Mouse (Mus musculus): ENCODE data around the gene Gm572. TPM values are rescaled to one million over a fixed set of nuclear protein-coding genes. Genes with fewer than 3 reads are reported as not detected.

Gene Gm572
- polyA plus RNA-seq, 1 experiment from 2014 or later, result not detected

GRCm38 (mm10) chr4:148654701-148655398, 11.7 kb downstream of the Gm572 start:
- Histone ChIP-seq H3K4me1 (peaks cover 18% of the 10 kb centered on the region), H3K4me3 (no peak overlapping the region), H3K9me3 (no peaks in the 10 kb centered on the region), H3K36me3 (no peaks in the 10 kb centered on the region), H3K27ac (no peak overlapping the region), H3K27me3 (replicated peaks) (0 out of 2 replicates have a peak, but pooled peaks cover 3% of the 10 kb centered on the region), H3K9ac (no peak overlapping the region), H3K4me2 (replicated peaks) (no peak overlapping the region)
- no peak for ATAC-seq (ENCODE audit: low FRiP score, low read depth)
- WGBS, result 88% methylated on average over 18 of the region's 18 CpGs

- ATAC-seq (ENCODE audit: low FRiP score, low read depth), result no peak
These were observed 13.7 kb downstream of the Gm572 start for GRCm38 (mm10) chr4:148656691-148657258.

GRCm38 (mm10) chr4:148657776-148658175, 14.7 kb downstream of the Gm572 start:
- H3K27me3 ChIP-seq (replicated peaks), result 0 out of 2 replicates have a peak, but pooled peaks cover 3% of the 10 kb centered on the region
- H3K4me3 ChIP-seq, result no peak overlapping the region
- H3K27ac ChIP-seq, result no peak overlapping the region
- ATAC-seq (ENCODE audit: low FRiP score, low read depth), result no peak
- no peaks in the 10 kb centered on the region for H3K36me3 ChIP-seq
- H3K4me1 ChIP-seq, result peaks cover 21% of the 10 kb centered on the region
- WGBS, result 91% methylated on average over 13 of the region's 13 CpGs
- H3K9me3 ChIP-seq, result no peaks in the 10 kb centered on the region
- no peak overlapping the region for H3K9ac ChIP-seq
- H3K4me2 ChIP-seq (replicated peaks), result no peak overlapping the region

More at GRCm38 (mm10) chr4:148656691-148657258, 13.7 kb downstream of the Gm572 start:
- H3K4me3 ChIP-seq, result no peak overlapping the region
- 0 out of 2 replicates have a peak, but pooled peaks cover 3% of the 10 kb centered on the region for H3K27me3 ChIP-seq (replicated peaks)
- peaks cover 11% of the 10 kb centered on the region for H3K4me1 ChIP-seq
- no peak overlapping the region for H3K4me2 ChIP-seq (replicated peaks)
- H3K36me3 ChIP-seq, result no peaks in the 10 kb centered on the region
- H3K9ac ChIP-seq, result no peak overlapping the region
- 35% methylated on average over 15 of the region's 15 CpGs for WGBS
- H3K27ac ChIP-seq, result no peak overlapping the region
- no peaks in the 10 kb centered on the region for H3K9me3 ChIP-seq

GRCm38 (mm10) chr4:148660174-148660573, 17.1 kb downstream of the Gm572 start:
- no peaks in the 10 kb centered on the region for H3K36me3 ChIP-seq
- H3K27me3 ChIP-seq (replicated peaks), result peaks cover 12% of the 10 kb centered on the region
- no peak overlapping the region for H3K4me2 ChIP-seq (replicated peaks)
- ATAC-seq (ENCODE audit: low FRiP score, low read depth), result no peak
- H3K4me1 ChIP-seq, result peaks cover 31% of the 10 kb centered on the region
- no peak overlapping the region for H3K4me3 ChIP-seq
- H3K9me3 ChIP-seq, result no peaks in the 10 kb centered on the region
- H3K27ac ChIP-seq, result no peak overlapping the region
- 40% methylated on average over 3 of the region's 3 CpGs for WGBS
- H3K9ac ChIP-seq, result no peak overlapping the region

GRCm38 (mm10) chr4:148662168-148662965, 19.2 kb downstream of the Gm572 start:
- peaks cover 24% of the 10 kb centered on the region; the same call in 1 of the 2 replicates for H3K4me1 ChIP-seq
- 27% methylated on average over 21 of the region's 21 CpGs for WGBS
- H3K9me3 ChIP-seq, result no peaks in the 10 kb centered on the region
- no peak overlapping the region for H3K27ac ChIP-seq
- H3K9ac ChIP-seq, result no peak overlapping the region
- ATAC-seq (ENCODE audit: low FRiP score, low read depth), result no peak
- no peak overlapping the region for H3K4me3 ChIP-seq
- no peaks in the 10 kb centered on the region for H3K36me3 ChIP-seq
- peak overlapping the region; percentile 44 for H3K4me2 ChIP-seq (replicated peaks)
- H3K27me3 ChIP-seq (replicated peaks), result peaks cover 12% of the 10 kb centered on the region

GRCm38 (mm10) chr4:148663326-148663725, 20.2 kb downstream of the Gm572 start:
- H3K4me1 ChIP-seq, result peaks cover 21% of the 10 kb centered on the region; the same call in 1 of the 2 replicates
- 73% methylated on average over 7 of the region's 7 CpGs for WGBS
- no peaks in the 10 kb centered on the region for H3K9me3 ChIP-seq
- no peaks in the 10 kb centered on the region for H3K36me3 ChIP-seq
- no peak overlapping the region for H3K27ac ChIP-seq
- no peak for ATAC-seq (ENCODE audit: low FRiP score, low read depth)
- no peak overlapping the region for H3K4me2 ChIP-seq (replicated peaks)
- no peak overlapping the region for H3K4me3 ChIP-seq
- H3K9ac ChIP-seq, result no peak overlapping the region
- H3K27me3 ChIP-seq (replicated peaks), result peaks cover 12% of the 10 kb centered on the region

GRCm38 (mm10) chr4:148664021-148664420, 20.9 kb downstream of the Gm572 start:
- H3K36me3 ChIP-seq, result no peaks in the 10 kb centered on the region
- H3K9me3 ChIP-seq, result no peaks in the 10 kb centered on the region
- no peak overlapping the region for H3K9ac ChIP-seq
- H3K4me1 ChIP-seq, result peaks cover 21% of the 10 kb centered on the region; the same call in 1 of the 2 replicates
- 39% methylated on average over 6 of the region's 6 CpGs for WGBS
- H3K27ac ChIP-seq, result no peak overlapping the region
- 0 out of 2 replicates have a peak, but pooled peaks have one; percentile 27 for ATAC-seq (ENCODE audit: low FRiP score, low read depth)
- no peak overlapping the region for H3K4me2 ChIP-seq (replicated peaks)
- no peak overlapping the region for H3K4me3 ChIP-seq
- H3K27me3 ChIP-seq (replicated peaks), result peaks cover 12% of the 10 kb centered on the region

- no peaks in the 10 kb centered on the region for H3K9me3 ChIP-seq
- WGBS, result 90% methylated on average over 15 of the region's 15 CpGs
- H3K4me2 ChIP-seq (replicated peaks), result no peak overlapping the region
- H3K4me3 ChIP-seq, result no peak overlapping the region
- H3K9ac ChIP-seq, result no peak overlapping the region
- H3K27ac ChIP-seq, result no peak overlapping the region
- H3K4me1 ChIP-seq, result peaks cover 16% of the 10 kb centered on the region; the same call in 1 of the 2 replicates
- peaks cover 9% of the 10 kb centered on the region for H3K27me3 ChIP-seq (replicated peaks)
- ATAC-seq (ENCODE audit: low FRiP score, low read depth), result no peak
- H3K36me3 ChIP-seq, result no peaks in the 10 kb centered on the region
These were observed 24.1 kb downstream of the Gm572 start for GRCm38 (mm10) chr4:148667006-148667755.

- 64% methylated on average over 16 of the region's 16 CpGs for WGBS
- H3K27me3 ChIP-seq (replicated peaks), result no peaks in the 10 kb centered on the region
- ATAC-seq (ENCODE audit: low FRiP score, low read depth), result no peak
- no peak overlapping the region for H3K9ac ChIP-seq
- no peak overlapping the region for H3K4me3 ChIP-seq
- H3K36me3 ChIP-seq, result no peaks in the 10 kb centered on the region
- H3K9me3 ChIP-seq, result no peaks in the 10 kb centered on the region
- no peak overlapping the region for H3K4me2 ChIP-seq (replicated peaks)
- H3K4me1 ChIP-seq, result peaks cover 16% of the 10 kb centered on the region
- H3K27ac ChIP-seq, result no peak overlapping the region
These were observed 28.3 kb downstream of the Gm572 start for GRCm38 (mm10) chr4:148671230-148671947.

- no peak overlapping the region for H3K27ac ChIP-seq
- no peak overlapping the region for H3K4me2 ChIP-seq (replicated peaks)
- no peak overlapping the region for H3K4me3 ChIP-seq
- no peaks in the 10 kb centered on the region for H3K9me3 ChIP-seq
- ATAC-seq (ENCODE audit: low FRiP score, low read depth), result no peak
- H3K9ac ChIP-seq, result no peak overlapping the region
- H3K27me3 ChIP-seq (replicated peaks), result no peaks in the 10 kb centered on the region
- H3K36me3 ChIP-seq, result no peaks in the 10 kb centered on the region
- peaks cover 27% of the 10 kb centered on the region for H3K4me1 ChIP-seq
- 48% methylated on average over 7 of the region's 7 CpGs for WGBS
These were observed 31.9 kb downstream of the Gm572 start for GRCm38 (mm10) chr4:148675043-148675442.
